Mouse (Mus musculus) embryonic facial prominence, embryonic 14.5 days (tissue): ENCODE measurements around the gene Cpsf3. TPM values are rescaled to one million over a fixed set of nuclear protein-coding genes. Genes with fewer than 3 reads are reported as not detected.

Source experiments
- ATAC-seq: fragments of 200-750 bp; cut with Nextera tagmentation; 2 replicates; pipeline ENCODE4 v1.8.0; 2017; ENCODE audit warnings: low read depth, moderate number of reproducible peaks, moderate TSS enrichment
- DNase-seq: peaks from one replicate; pipeline ENCODE4 v3.0.0-alpha.2; 2015; ENCODE audit warnings: low spot score
- H3K27ac ChIP-seq: fragments of 300-500 bp; sonication (generic); replicated peaks from 2 replicates; pipeline ENCODE4 v1.5.1; 2014; ENCODE audit warnings: low read depth, mild to moderate bottlenecking, low read length, moderate library complexity
- H3K27me3 ChIP-seq: fragments of 300-500 bp; sonication (generic); replicated peaks from 2 replicates; pipeline ENCODE4 v1.6.1; 2014; ENCODE audit warnings: low read length; ENCODE audit not compliant: control insufficient read depth, insufficient read depth
- H3K36me3 ChIP-seq: fragments of 300-500 bp; sonication (generic); 2 replicates; pipeline ENCODE4 v1.6.1; 2014; ENCODE audit warnings: low read length, mixed read lengths; ENCODE audit not compliant: control insufficient read depth, insufficient read depth
- H3K4me1 ChIP-seq: fragments of 300-500 bp; sonication (generic); 2 replicates; pipeline ENCODE4 v1.6.1; 2014; ENCODE audit warnings: antibody characterized with exemption, low read length; ENCODE audit not compliant: control insufficient read depth, insufficient read depth
- H3K4me2 ChIP-seq: fragments of 300-500 bp; sonication (generic); 2 replicates; pipeline ENCODE4 v1.6.1; 2014; ENCODE audit warnings: low read depth, mild to moderate bottlenecking, low read length, moderate library complexity, mixed read lengths
- H3K4me3 ChIP-seq: fragments of 300-500 bp; sonication (generic); 2 replicates; pipeline ENCODE4 v1.5.1; 2014; ENCODE audit warnings: low read depth, mild to moderate bottlenecking, low read length
- H3K9ac ChIP-seq: fragments of 300-500 bp; sonication (generic); 2 replicates; pipeline ENCODE4 v1.6.1; 2014; ENCODE audit warnings: low read depth, mild to moderate bottlenecking, low read length, moderate library complexity, mixed read lengths
- H3K9me3 ChIP-seq: fragments of 300-500 bp; sonication (generic); 2 replicates; pipeline ENCODE4 v1.6.1; 2016; ENCODE audit warnings: low read length; ENCODE audit not compliant: control insufficient read depth
- WGBS: fragments of 180-500 bp; shearing (Covaris S2); extraction: QIAGEN DNeasy Blood & Tissue Kit; methylation state at CpG from one replicate; pipeline ENCODE4 v1.1.7; 2014; 5-methylcytosine and 5-hydroxymethylcytosine counted together
- polyA plus RNA-seq: library from polyadenylated mRNA; unstranded; fragments of >200 nt; fragmentation: Nextera tagmentation; extraction: Ambion mirVana; gene quantifications from 2 replicates; pipeline ENCODE4 v1.2.1, GENCODE M21; 2014

The Cpsf3 gene
- polyA plus RNA-seq, 1 experiment from 2014 or later = 84.8 TPM

GRCm38 (mm10) chr12:21322296-21322695 lies 37.1 kb downstream of the Cpsf3 start:
- Histone ChIP-seq H3K36me3 (peaks cover 55% of the 10 kb centered on the region), H3K4me3 (no peak overlapping the region), H3K4me2 (no peak overlapping the region), H3K9ac (no peak overlapping the region), H3K27me3 (no peaks in the 10 kb centered on the region), H3K27ac (no peak overlapping the region), H3K4me1 (no peaks in the 10 kb centered on the region; the same call in 1 of the 2 replicates), H3K9me3 (no peaks in the 10 kb centered on the region)
- DNase-seq (no peak), ATAC-seq (no peak)
- WGBS = 89% methylated on average over 4 of the region's 4 CpGs

DNA sequence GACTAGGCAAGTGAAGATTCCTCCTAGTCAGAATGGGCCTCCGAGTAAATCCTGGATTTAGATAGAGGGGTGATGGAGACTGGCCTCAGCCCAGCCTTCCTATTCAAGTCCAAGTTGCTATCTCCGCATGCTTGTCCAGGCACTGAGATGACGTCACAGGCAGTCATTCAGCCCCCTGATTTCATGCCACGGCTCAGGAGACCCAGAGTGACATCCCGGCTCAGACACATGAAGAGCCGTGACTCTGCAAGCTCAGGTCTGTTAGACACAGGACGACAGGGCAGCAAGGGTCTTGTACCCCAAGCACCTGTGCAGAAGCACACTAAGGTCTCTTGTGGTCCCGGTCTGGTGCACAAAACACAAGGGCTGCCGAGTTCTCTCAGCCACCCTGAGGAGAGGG lies 37.7 kb downstream of the Cpsf3 start:
- DNase-seq (no peak), ATAC-seq (no peak)
- H3K9me3 ChIP-seq = no peaks in the 10 kb centered on the region
- H3K4me1 ChIP-seq = no peaks in the 10 kb centered on the region
- no peak overlapping the region for H3K9ac ChIP-seq
- H3K4me2 ChIP-seq = no peak overlapping the region
- WGBS = 86% methylated on average over 9 of the region's 9 CpGs
- peaks cover 61% of the 10 kb centered on the region for H3K36me3 ChIP-seq
- H3K27me3 ChIP-seq = no peaks in the 10 kb centered on the region
- no peak overlapping the region for H3K27ac ChIP-seq
- H3K4me3 ChIP-seq = no peak overlapping the region

- Histone ChIP-seq H3K27me3 (no peaks in the 10 kb centered on the region), H3K27ac (no peak overlapping the region)
- WGBS = 81% methylated on average over 5 of the region's 5 CpGs
Measured at GRCm38 (mm10) chr12:21324101-21324500, 38.9 kb downstream of the Cpsf3 start.

GRCm38 (mm10) chr12:21325266-21325665 lies 40.1 kb downstream of the Cpsf3 start:
- no peak overlapping the region for H3K9ac ChIP-seq
- H3K36me3 ChIP-seq = peaks cover 80% of the 10 kb centered on the region
- H3K27me3 ChIP-seq = no peaks in the 10 kb centered on the region
- H3K27ac ChIP-seq = no peak overlapping the region
- no peaks in the 10 kb centered on the region for H3K9me3 ChIP-seq
- WGBS = 92% methylated on average over 8 of the region's 8 CpGs
- H3K4me1 ChIP-seq = no peaks in the 10 kb centered on the region
- H3K4me2 ChIP-seq = no peak overlapping the region
- no peak overlapping the region for H3K4me3 ChIP-seq
- ATAC-seq (no peak), DNase-seq (no peak)

More at GRCm38 (mm10) chr12:21324101-21324500, 38.9 kb downstream of the Cpsf3 start:
- no peaks in the 10 kb centered on the region for H3K9me3 ChIP-seq
- ATAC-seq (no peak), DNase-seq (no peak)
- no peak overlapping the region for H3K4me3 ChIP-seq
- H3K36me3 ChIP-seq = peaks cover 70% of the 10 kb centered on the region
- H3K9ac ChIP-seq = no peak overlapping the region
- H3K4me1 ChIP-seq = no peaks in the 10 kb centered on the region
- H3K4me2 ChIP-seq = no peak overlapping the region

DNA sequence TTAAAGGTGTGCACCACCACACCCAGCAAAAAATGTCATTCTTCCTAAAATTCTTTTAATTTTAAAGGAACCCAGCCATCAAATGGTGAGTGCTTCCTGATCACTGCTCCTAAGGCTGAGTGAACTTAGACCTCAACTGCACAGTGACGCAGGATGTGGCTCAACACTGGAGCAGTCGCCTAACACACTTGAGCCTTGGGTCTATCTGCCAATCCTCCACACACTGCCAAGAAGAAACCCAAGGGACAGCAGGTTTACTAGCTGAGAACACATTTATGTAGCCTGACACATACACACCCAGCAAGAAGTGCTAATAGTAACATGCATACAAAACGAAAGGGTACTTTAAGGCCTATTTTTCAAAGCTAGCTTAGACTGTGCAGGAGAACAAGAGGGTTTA lies 41.1 kb downstream of the Cpsf3 start:
- DNase-seq = no peak
- H3K36me3 ChIP-seq = peaks cover 86% of the 10 kb centered on the region
- 91% methylated on average over 3 of the region's 3 CpGs for WGBS
- H3K27me3 ChIP-seq = no peaks in the 10 kb centered on the region
- ATAC-seq = no peak
- H3K4me3 ChIP-seq = no peak overlapping the region
- H3K9ac ChIP-seq = no peak overlapping the region
- H3K27ac ChIP-seq = no peak overlapping the region
- no peaks in the 10 kb centered on the region for H3K4me1 ChIP-seq
- no peaks in the 10 kb centered on the region for H3K9me3 ChIP-seq
- H3K4me2 ChIP-seq = no peak overlapping the region

GRCm38 (mm10) chr12:21329661-21330400 lies 44.6 kb downstream of the Cpsf3 start:
- Histone ChIP-seq H3K9ac (no peak overlapping the region), H3K36me3 (peaks cover 87% of the 10 kb centered on the region), H3K9me3 (no peaks in the 10 kb centered on the region), H3K4me1 (no peaks in the 10 kb centered on the region), H3K4me2 (no peak overlapping the region), H3K27ac (no peak overlapping the region), H3K4me3 (no peak overlapping the region), H3K27me3 (no peaks in the 10 kb centered on the region)
- no peak for DNase-seq
- no peak for ATAC-seq
- WGBS = 86% methylated on average over 9 of the region's 9 CpGs

DNA sequence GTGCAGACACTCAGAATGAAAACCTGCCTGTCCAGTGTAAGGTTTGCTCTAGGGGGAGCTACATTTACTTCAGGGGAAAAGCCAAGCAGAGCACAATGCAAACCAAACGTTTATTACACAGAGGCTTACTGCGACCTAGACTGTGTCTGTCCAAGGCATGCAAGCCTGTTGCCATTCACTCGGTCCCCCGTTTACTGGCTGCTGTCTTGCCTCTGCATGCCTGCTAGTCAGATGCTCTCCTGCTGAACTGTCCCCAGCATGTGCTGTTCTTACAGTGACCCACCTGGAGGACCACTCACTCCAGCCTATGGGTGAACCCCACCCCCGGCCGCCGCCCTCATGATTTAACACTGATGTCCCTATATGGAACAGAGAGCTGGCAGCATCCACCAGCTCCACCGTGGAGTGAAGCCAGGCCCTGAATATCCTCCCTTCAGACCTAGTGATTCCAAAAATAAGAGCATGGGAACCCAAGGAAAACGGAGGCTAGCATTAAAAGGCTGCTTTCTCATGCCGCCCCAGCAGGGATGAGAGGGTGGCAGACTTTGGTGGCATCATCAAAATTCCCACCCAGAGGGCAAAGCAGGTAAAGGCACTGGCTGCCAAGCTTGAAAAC lies 45.9 kb downstream of the Cpsf3 start:
- DNase-seq (no peak), ATAC-seq (no peak)
- H3K27ac ChIP-seq = no peak overlapping the region
- H3K36me3 ChIP-seq = peaks cover 86% of the 10 kb centered on the region
- WGBS = 89% methylated on average over 10 of the region's 10 CpGs
- H3K9ac ChIP-seq = no peak overlapping the region
- H3K4me1 ChIP-seq = no peaks in the 10 kb centered on the region
- H3K4me3 ChIP-seq = no peak overlapping the region
- no peaks in the 10 kb centered on the region for H3K9me3 ChIP-seq
- H3K4me2 ChIP-seq = no peak overlapping the region
- no peaks in the 10 kb centered on the region for H3K27me3 ChIP-seq

DNA sequence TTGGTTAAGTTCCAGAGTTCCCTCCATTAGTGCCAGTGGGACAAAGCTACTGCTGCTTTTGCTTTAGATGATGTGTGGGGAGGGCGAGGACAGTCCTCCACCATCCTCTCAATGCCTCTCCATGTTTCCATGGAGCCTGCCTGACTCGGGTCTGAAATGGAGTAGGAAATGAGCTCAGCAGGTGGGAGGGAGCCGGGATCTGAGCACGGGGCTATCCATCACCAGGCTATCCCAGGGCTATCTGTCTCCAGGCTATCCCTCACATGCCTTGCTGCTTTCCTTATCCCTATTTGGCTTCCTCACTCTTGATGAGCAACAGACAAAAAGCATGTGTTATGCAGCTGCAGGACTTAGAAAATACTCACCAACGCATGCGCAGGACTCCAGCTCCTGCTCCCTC lies 46.5 kb downstream of the Cpsf3 start:
- Histone ChIP-seq H3K4me1 (no peaks in the 10 kb centered on the region), H3K4me3 (no peak overlapping the region), H3K4me2 (no peak overlapping the region), H3K9ac (no peak overlapping the region), H3K27ac (no peak overlapping the region), H3K9me3 (no peaks in the 10 kb centered on the region), H3K27me3 (no peaks in the 10 kb centered on the region), H3K36me3 (peaks cover 88% of the 10 kb centered on the region)
- WGBS = 73% methylated on average over 6 of the region's 6 CpGs
- DNase-seq (no peak), ATAC-seq (no peak)

DNA sequence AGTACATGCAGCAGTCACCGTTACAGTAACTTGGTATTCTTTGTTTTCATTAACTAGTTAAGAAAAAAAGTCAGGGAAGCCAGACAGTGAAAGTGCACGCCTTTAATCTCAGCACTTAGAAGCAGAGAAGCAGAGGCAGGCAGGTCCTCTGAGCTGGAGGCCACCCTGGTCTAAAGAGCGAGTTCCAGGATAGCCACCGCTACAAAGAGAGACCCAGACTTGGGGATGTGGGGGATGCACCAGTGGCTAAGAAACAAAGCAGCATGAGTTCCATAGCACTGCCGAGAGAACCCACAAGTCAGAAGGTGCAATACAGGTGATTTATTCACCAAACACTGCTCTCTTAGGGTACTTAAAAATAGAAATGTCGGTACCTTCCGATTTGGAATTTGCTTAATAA lies 47.8 kb downstream of the Cpsf3 start:
- no peak overlapping the region for H3K4me2 ChIP-seq
- 95% methylated on average over 7 of the region's 7 CpGs for WGBS
- ATAC-seq = no peak
- no peaks in the 10 kb centered on the region for H3K9me3 ChIP-seq
- no peaks in the 10 kb centered on the region for H3K4me1 ChIP-seq
- H3K9ac ChIP-seq = no peak overlapping the region
- H3K4me3 ChIP-seq = no peak overlapping the region
- H3K36me3 ChIP-seq = peaks cover 77% of the 10 kb centered on the region
- no peak overlapping the region for H3K27ac ChIP-seq
- H3K27me3 ChIP-seq = no peaks in the 10 kb centered on the region
- DNase-seq = no peak
